ENCODE assay signal across 23 mouse cellular contexts in genomic region chr13:9408983-9409382, GRCm38 (mm10).
DNase-seq lines count a peak whose midpoint lies in the region; TF ChIP-seq lines count a peak whose summit lies in the region.
"Had no signal": no experiment of that assay in that cellular context is flagged by ENCODE, and none has a peak within 500 bp of the region (broad histone marks: within the 10 kb centered on the region; RNA-seq: fewer than 3 reads in every experiment).

No protein-coding gene starts in this region.

- peaks cover 8% of the 10 kb centered on the region for H3K4me1 ChIP-seq in spleen, adult 2 months (ENCODE audit: control insufficient read depth, insufficient read depth, insufficient read length)
- H3K4me1 ChIP-seq: heart, embryonic 13.5 days; hindbrain, embryonic 12.5 days; kidney, embryonic 15.5 days; limb, embryonic 15.5 days had no signal

- no peak overlapping the region for H3K4me3 ChIP-seq in spleen, adult 2 months (ENCODE audit: extremely low read depth, insufficient read depth, insufficient read length)
- no peak overlapping the region for H3K4me3 ChIP-seq in macrophage (ENCODE audit: inconsistent target)
- H3K4me3 ChIP-seq: heart, adult 2 months; heart, embryonic 13.5 days; hindbrain, embryonic 12.5 days; kidney, embryonic 15.5 days; left cerebral cortex, adult 2 months; limb, embryonic 15.5 days had no signal

- no peak for TF ChIP-seq POLR2A in spleen, adult 2 months (IDR thresholded peaks at IDR 0.05; ENCODE audit: low read depth, low read length)

- 55% methylated on average over 4 of the region's 4 CpGs for WGBS in spleen, adult 2 months
- WGBS in macrophage (ENCODE audit: missing documents) = 44% methylated on average over 4 of the region's 4 CpGs

- no peaks in the 10 kb centered on the region for H3K79me2 ChIP-seq in macrophage (ENCODE audit: inconsistent target)

- no peak for TF ChIP-seq CTCF in spleen, adult 2 months (IDR thresholded peaks at IDR 0.05; ENCODE audit: extremely low read depth, insufficient read depth, insufficient read length, insufficient replicate concordance)

- intact Hi-C loops in left cerebral cortex, postnatal 4 days (cut with DNase I) = no loop called here

- H3K27me3 ChIP-seq in spleen, adult 2 months (ENCODE audit: control insufficient read depth, insufficient read depth, low read length) = no peaks in the 10 kb centered on the region
- H3K27me3 ChIP-seq: heart, embryonic 13.5 days; hindbrain, embryonic 12.5 days; kidney, embryonic 15.5 days; limb, embryonic 15.5 days had no signal

- peak in 1 of 2 experiments; percentile 50 for DNase-seq in spleen, adult 2 months (ENCODE audit: low read depth in 1 of 2, low spot score in 2 of 2)
- no peak for DNase-seq in spleen, postnatal 10 days (ENCODE audit: low spot score in 2 of 2)
- peak; percentile 13 for DNase-seq in adipocyte (ENCODE audit: low spot score)
- no peak for DNase-seq in ovary, postnatal 14 days (ENCODE audit: low spot score)
- no peak for DNase-seq in kidney, adult 18-20 months
- DNase-seq in left cerebral cortex, postnatal 4 days = no peak
- DNase-seq: adrenal gland, postnatal 25 days; cerebellum, adult 11 months; cerebellum, adult 9-11 months; forebrain, postnatal 0 days; gastrocnemius, postnatal 14 days; heart, adult 2 months; kidney, postnatal 4 days; lung, adult 18-20 months; lung, postnatal 4 days; retina, postnatal 1 day; thymus, postnatal 14 days had no signal

- H3K36me3 ChIP-seq in spleen, adult 2 months (ENCODE audit: control insufficient read depth, insufficient read depth, low read length) = no peaks in the 10 kb centered on the region
- H3K36me3 ChIP-seq in macrophage (ENCODE audit: inconsistent target) = no peaks in the 10 kb centered on the region
- H3K36me3 ChIP-seq: heart, embryonic 13.5 days; hindbrain, embryonic 12.5 days; kidney, embryonic 15.5 days; limb, embryonic 15.5 days had no signal

- peak overlapping the region; percentile 78 for H3K27ac ChIP-seq in spleen, adult 2 months (ENCODE audit: insufficient read depth, low read length)
- peak overlapping the region; percentile 52 for H3K27ac ChIP-seq in macrophage
- H3K27ac ChIP-seq: heart, adult 2 months; heart, embryonic 13.5 days; hindbrain, embryonic 12.5 days; kidney, embryonic 15.5 days; left cerebral cortex, adult 2 months; limb, embryonic 15.5 days had no signal
